Mouse (Mus musculus) left cerebral cortex, postnatal 14 days (tissue): ENCODE data around the gene Tedc1. TPM values are rescaled to one million over a fixed set of nuclear protein-coding genes. Genes with fewer than 3 reads are reported as not detected.
"Not testable (repeated sequence)": the region's sequence is repeated elsewhere in the genome, so short reads cannot be mapped to it uniquely, and the experiment has no call there.

Source experiments
- DNase-seq, 2 experiments: peaks; one replicate each; pipeline ENCODE4 v3.0.0; 2021 to 2022; ENCODE audit warnings: low spot score in 2 of 2, mixed read lengths in 1 of 2
- intact Hi-C: fragments of 180-260 bp; cut with DNase I; formaldehyde crosslinking; loops from one replicate; pipeline ENCODE4 v1.15.1; 2025
- total RNA-seq, 2 experiments: library from RNA; stranded (reverse); gene quantifications; 2 replicates each; pipeline ENCODE4 v1.2.3; 2021

Gene Tedc1
- total RNA-seq, 2 experiments from 2014 or later: 1.7 to 1.8 TPM

- DNase-seq: no peak
- intact Hi-C loops: no loop called here
Observed at GRCm38 (mm10) chr12:113187011-113187375, 30.8 kb downstream of the Tedc1 start.

- peak; percentile 92 to 96 for DNase-seq
- intact Hi-C loops: no loop called here
Observed at GRCm38 (mm10) chr12:113187584-113188295, 31.5 kb downstream of the Tedc1 start.

GRCm38 (mm10) chr12:113188349-113189055 is 32.3 kb downstream of the Tedc1 start:
- intact Hi-C loops: no loop called here
- DNase-seq: no peak

GRCm38 (mm10) chr12:113193423-113193822 is 37.2 kb downstream of the Tedc1 start:
- no peak for DNase-seq
- intact Hi-C loops: no loop called here

GRCm38 (mm10) chr12:113199132-113199531 is 42.9 kb downstream of the Tedc1 start:
- intact Hi-C loops, DNase-seq: not testable (repeated sequence)

GRCm38 (mm10) chr12:113201301-113201700 is 45.1 kb downstream of the Tedc1 start:
- intact Hi-C loops: no loop called here
- no peak for DNase-seq

GRCm38 (mm10) chr12:113202008-113202407 is 45.8 kb downstream of the Tedc1 start:
- intact Hi-C loops: no loop called here
- no peak for DNase-seq

- DNase-seq: no peak
- intact Hi-C loops: no loop called here
Observed at GRCm38 (mm10) chr12:113203522-113203921, 47.3 kb downstream of the Tedc1 start.

- peak in 1 of 2 experiments; percentile 65 for DNase-seq
- intact Hi-C loops: no loop called here
Observed at GRCm38 (mm10) chr12:113205251-113205942, 49.2 kb downstream of the Tedc1 start.

- intact Hi-C loops: no loop called here
Observed at GRCm38 (mm10) chr12:113207737-113208136, 51.5 kb downstream of the Tedc1 start.

GRCm38 (mm10) chr12:113210586-113211378 is 54.6 kb downstream of the Tedc1 start:
- no peak for DNase-seq
- intact Hi-C loops: no loop called here

More at GRCm38 (mm10) chr12:113207737-113208136, 51.5 kb downstream of the Tedc1 start:
- DNase-seq: no peak

- no peak for DNase-seq
- intact Hi-C loops: no loop called here
Observed at GRCm38 (mm10) chr12:113211772-113212171, 55.6 kb downstream of the Tedc1 start.

- intact Hi-C loops: no loop called here
- DNase-seq: no peak
Observed at GRCm38 (mm10) chr12:113212326-113212924, 56.2 kb downstream of the Tedc1 start.

GRCm38 (mm10) chr12:113213226-113213625 is 57.0 kb downstream of the Tedc1 start:
- no peak for DNase-seq
- intact Hi-C loops: no loop called here

GRCm38 (mm10) chr12:113214072-113214808 is 58.0 kb downstream of the Tedc1 start:
- intact Hi-C loops: no loop called here

GRCm38 (mm10) chr12:113214972-113215666 is 58.9 kb downstream of the Tedc1 start:
- DNase-seq: no peak
- intact Hi-C loops: loop anchor here (5.0 kb wide), 1 partner anchor 767 kb away; no protein-coding TSS in a partner anchor

More at GRCm38 (mm10) chr12:113214072-113214808, 58.0 kb downstream of the Tedc1 start:
- DNase-seq: no peak
